Mouse (Mus musculus): Measurements from ENCODE around the gene Syngr2. TPM values are rescaled to one million over a fixed set of nuclear protein-coding genes. Genes with fewer than 3 reads are reported as not detected.
"Not testable (repeated sequence)": the region's sequence is repeated elsewhere in the genome, so short reads cannot be mapped to it uniquely, and the experiment has no call there.

Gene Syngr2
- polyA plus RNA-seq, 1 experiment = 120 TPM

DNA sequence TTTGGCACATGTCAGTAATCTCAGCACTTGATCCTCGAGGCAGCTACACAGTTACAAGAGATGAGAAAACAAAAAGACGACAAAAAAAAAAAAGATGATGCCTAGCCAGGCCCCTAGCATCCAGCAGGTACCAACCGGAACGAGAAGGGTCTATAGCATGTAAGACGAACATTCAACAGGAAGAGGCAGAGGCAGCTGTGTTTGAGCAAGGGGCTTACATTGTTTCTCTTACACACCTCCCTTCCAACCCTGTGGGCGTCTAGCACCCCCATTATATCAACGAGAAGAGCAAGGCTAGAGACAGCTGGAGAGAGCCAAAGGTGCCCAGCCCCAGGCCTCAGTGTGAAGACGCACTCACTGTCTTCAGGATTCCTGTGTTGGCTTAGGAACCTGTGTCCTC is 17.4 kb downstream of the Syngr2 start:
- 64% methylated on average over 8 of the region's 8 CpGs for WGBS
- Histone ChIP-seq H3K4me3 (replicated peaks; ENCODE audit: control insufficient read depth, low read depth, low read length) (peak overlapping the region; percentile 50), H3K27ac (ENCODE audit: control insufficient read depth, insufficient read depth, low read depth, low read length, poor library complexity) (peak overlapping the region; percentile 53; the same call in 1 of the 2 replicates), H3K4me1 (ENCODE audit: control insufficient read depth, insufficient read depth, low read length) (peaks cover 10% of the 10 kb centered on the region)
- TF ChIP-seq CTCF (IDR thresholded peaks at IDR 0.05; ENCODE audit: control insufficient read depth, insufficient read depth, low read length) (no peak), POLR2A (IDR thresholded peaks at IDR 0.05; ENCODE audit: borderline replicate concordance, control insufficient read depth, low read depth, low read length) (no peak)

DNA sequence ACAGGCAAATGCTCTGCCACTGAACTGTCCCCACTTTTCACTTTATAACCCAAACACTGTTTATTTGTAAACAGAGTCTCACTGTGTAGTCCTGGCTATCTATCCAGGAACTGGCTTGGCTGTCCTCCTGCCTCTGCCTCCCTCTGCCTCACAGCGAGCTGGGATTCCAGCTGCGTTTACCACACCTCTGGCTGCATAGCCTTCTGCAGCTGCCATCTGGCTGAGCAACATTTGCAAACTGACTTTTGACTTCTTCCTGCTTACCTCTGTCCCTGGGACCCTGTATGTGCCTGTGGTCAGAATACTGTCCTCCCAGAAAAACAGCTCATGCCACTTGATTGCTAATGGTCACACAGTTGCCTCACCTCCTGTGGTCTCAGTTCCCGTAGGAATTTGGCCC is 17.9 kb downstream of the Syngr2 start:
- H3K4me1 ChIP-seq (ENCODE audit: control insufficient read depth, insufficient read depth, low read length) = peaks cover 9% of the 10 kb centered on the region
- 35% methylated on average over 3 of the region's 3 CpGs for WGBS
- no peak for TF ChIP-seq CTCF (IDR thresholded peaks at IDR 0.05; ENCODE audit: control insufficient read depth, insufficient read depth, low read length)
- TF ChIP-seq POLR2A (IDR thresholded peaks at IDR 0.05; ENCODE audit: borderline replicate concordance, control insufficient read depth, low read depth, low read length) = no peak
- H3K27ac ChIP-seq (ENCODE audit: control insufficient read depth, insufficient read depth, low read depth, low read length, poor library complexity) = peak overlapping the region; percentile 53
- H3K4me3 ChIP-seq (replicated peaks; ENCODE audit: control insufficient read depth, low read depth, low read length) = peak overlapping the region; percentile 50

DNA sequence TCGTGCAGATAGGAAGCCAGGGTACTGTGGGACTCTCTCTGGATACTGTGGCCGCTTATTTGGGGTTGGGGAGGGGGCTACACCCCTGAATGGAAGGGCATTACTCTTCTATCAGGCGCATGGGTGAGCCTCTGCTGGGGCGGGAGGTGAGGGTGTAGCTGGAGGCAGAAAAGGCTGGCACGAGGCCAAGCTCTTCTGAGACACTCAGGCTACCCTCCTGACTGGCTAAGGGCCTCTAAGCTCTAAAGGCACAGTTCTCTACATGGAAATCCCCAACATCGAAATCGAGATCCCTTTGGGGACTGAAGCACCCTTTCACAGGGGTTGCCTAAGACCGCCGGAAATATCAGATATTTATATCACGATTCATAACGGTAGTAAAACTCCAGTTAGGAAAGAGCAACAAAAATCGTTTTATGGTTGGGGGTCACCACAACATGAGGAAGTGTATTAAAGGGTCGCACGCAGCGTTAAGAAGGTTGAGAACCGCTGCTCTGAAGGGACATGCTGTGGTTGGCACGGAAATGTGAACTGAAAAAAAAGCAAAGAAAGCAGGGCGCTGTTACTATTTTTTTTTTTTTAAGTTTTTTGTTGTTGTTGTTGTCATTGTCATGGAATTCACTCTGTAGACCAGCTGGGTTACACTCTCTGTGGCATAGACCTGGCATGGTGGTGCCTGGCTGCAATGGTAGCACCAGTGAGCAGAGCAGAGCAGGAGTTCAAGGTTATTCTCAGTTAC is 18.9 kb downstream of the Syngr2 start:
- TF ChIP-seq CTCF (IDR thresholded peaks at IDR 0.05; ENCODE audit: control insufficient read depth, insufficient read depth, low read length) = no peak
- TF ChIP-seq POLR2A (IDR thresholded peaks at IDR 0.05; ENCODE audit: borderline replicate concordance, control insufficient read depth, low read depth, low read length) = no peak
- peak overlapping the region; percentile 79 for H3K27ac ChIP-seq (ENCODE audit: control insufficient read depth, insufficient read depth, low read depth, low read length, poor library complexity)
- H3K4me1 ChIP-seq (ENCODE audit: control insufficient read depth, insufficient read depth, low read length) = peaks cover 12% of the 10 kb centered on the region
- H3K4me3 ChIP-seq (replicated peaks; ENCODE audit: control insufficient read depth, low read depth, low read length) = peak overlapping the region; percentile 40
- WGBS = 25% methylated on average over 18 of the region's 18 CpGs

DNA sequence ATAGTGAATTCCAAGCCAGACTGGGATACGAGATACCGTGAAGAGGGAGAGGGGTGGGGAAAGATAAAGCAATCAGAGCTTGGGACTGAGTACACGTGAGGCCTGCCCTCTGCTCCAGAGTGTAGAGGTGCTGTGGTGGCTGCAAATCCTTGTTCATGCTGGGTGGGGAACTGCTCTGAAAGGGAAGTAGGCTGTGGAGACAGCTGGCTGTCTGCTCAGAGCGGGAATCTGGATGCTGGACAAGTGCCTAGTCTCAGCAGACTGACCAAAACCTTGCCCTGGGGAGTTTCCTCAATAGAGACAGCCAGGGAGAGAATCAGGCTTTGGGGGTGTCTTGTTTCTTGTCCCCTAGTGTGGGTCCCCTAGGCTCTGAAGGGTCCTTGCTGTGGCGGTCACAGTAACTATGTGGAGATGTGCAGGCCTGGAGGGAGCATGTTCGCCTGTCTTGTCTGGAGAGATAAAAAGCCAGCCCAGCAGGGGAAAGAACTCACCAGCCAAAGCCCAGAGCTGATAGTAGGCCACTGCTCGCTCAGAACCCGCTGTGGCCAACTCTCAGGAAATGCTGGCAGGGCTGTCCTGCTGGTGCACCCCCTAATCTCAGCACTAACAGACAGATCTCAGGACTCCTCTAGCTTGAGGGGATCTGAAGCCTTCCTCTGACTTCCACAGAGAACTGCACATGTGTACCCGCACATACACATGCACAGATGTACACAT is 19.6 kb downstream of the Syngr2 start:
- TF ChIP-seq CTCF (IDR thresholded peaks at IDR 0.05; ENCODE audit: control insufficient read depth, insufficient read depth, low read length) (no peak), POLR2A (IDR thresholded peaks at IDR 0.05; ENCODE audit: borderline replicate concordance, control insufficient read depth, low read depth, low read length) (no peak)
- H3K4me3 ChIP-seq (replicated peaks; ENCODE audit: control insufficient read depth, low read depth, low read length) = no peak overlapping the region
- WGBS = 32% methylated on average over 9 of the region's 9 CpGs
- peak overlapping the region; percentile 79 for H3K27ac ChIP-seq (ENCODE audit: control insufficient read depth, insufficient read depth, low read depth, low read length, poor library complexity)
- peaks cover 12% of the 10 kb centered on the region for H3K4me1 ChIP-seq (ENCODE audit: control insufficient read depth, insufficient read depth, low read length)

DNA sequence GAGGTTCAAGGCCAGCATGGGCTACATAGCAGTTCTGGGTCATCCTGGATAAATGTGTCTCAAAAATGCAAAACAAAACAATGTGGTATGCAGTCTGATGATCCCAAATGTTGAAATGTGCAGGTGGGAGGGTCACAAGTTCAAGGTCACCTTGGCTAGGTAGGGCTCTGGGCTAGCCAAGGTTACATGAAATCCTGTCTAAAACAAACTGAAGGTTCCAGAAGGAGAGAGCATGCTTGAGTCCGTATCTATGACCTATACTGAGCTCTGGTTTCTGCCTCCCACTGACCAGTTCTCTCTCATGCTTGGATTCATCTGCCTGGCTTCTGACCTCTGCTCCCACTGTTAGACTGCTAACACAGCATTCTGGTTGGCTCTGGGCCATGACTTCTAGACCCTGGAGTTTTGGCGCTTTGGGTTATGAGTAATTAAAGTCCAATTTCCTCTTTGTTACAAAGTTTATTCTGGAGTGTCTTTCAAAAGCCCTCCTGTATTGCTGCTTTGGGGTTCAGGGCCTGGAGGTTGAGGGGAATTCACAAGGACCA is 20.3 kb downstream of the Syngr2 start:
- TF ChIP-seq POLR2A (IDR thresholded peaks at IDR 0.05; ENCODE audit: borderline replicate concordance, control insufficient read depth, low read depth, low read length) (no peak), CTCF (IDR thresholded peaks at IDR 0.05; ENCODE audit: control insufficient read depth, insufficient read depth, low read length) (no peak)
- Histone ChIP-seq H3K4me3 (replicated peaks; ENCODE audit: control insufficient read depth, low read depth, low read length) (no peak overlapping the region), H3K27ac (ENCODE audit: control insufficient read depth, insufficient read depth, low read depth, low read length, poor library complexity) (peak overlapping the region; percentile 79), H3K4me1 (ENCODE audit: control insufficient read depth, insufficient read depth, low read length) (peaks cover 12% of the 10 kb centered on the region)
- WGBS = 62% methylated on average over 2 of the region's 2 CpGs

DNA sequence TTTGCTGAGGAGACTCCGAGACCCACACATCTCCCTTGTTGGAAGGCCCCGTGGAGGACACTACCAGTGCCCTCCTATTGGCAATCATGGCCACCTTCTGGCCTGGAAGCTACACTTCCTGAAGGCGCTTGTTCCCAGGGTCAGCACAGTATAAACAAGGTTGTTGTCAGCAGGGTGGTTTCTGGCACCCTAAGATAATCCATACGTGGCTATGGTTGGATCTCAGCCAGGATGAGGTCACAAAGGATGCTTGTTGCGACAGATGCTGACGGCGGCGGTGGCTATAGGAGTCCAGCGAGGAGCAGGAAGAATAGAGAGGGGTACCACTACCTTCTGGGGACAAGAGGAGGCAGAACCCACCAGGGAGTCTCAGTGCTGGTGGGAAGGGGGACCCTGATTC is 20.9 kb downstream of the Syngr2 start:
- Histone ChIP-seq H3K4me3 (replicated peaks; ENCODE audit: control insufficient read depth, low read depth, low read length) (peak overlapping the region; percentile 50), H3K27ac (ENCODE audit: control insufficient read depth, insufficient read depth, low read depth, low read length, poor library complexity) (peak overlapping the region; percentile 79), H3K4me1 (ENCODE audit: control insufficient read depth, insufficient read depth, low read length) (peaks cover 12% of the 10 kb centered on the region)
- TF ChIP-seq POLR2A (IDR thresholded peaks at IDR 0.05; ENCODE audit: borderline replicate concordance, control insufficient read depth, low read depth, low read length) = no peak
- TF ChIP-seq CTCF (IDR thresholded peaks at IDR 0.05; ENCODE audit: control insufficient read depth, insufficient read depth, low read length) = no peak
- WGBS = 32% methylated on average over 9 of the region's 9 CpGs

DNA sequence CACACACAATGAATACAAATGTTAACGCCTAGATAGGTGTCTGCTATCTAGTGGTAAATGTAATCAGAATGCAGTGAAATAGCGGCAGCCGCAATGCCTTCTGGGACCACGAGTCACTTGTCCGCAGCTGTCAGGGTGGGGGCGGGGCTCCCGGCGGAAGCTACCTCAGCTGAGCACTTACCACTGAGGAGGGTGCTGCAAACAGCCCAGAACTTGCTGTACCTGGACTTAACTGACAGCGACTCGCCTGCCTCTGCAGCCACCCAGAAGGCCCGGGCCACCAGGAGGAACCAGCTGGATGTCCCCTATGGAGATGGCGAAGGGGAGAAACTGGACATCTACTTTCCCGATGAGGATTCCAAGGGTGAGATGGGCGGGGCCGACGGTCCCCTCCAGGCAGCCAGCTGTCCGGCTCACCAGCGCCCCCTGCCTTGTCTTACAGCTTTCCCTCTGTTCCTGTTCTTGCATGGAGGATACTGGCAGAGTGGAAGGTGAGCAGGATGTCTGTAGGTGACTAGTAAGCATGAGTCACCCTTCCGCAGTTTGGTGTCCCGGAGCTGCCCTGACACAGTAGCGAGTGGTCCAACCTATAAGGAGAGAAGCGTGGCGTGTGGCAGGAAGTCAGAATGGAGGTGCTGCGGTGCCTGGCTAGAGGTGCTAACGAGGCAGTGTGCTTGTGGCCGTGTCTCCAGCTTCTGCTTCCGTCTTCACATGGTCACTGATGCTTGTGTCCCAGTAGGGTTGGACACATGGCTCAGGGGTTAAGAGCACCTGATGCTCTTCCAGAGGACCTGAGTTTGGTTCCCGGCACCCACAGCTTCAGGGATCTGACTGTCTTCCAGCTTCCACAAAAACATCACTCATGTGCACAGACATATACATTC is 22.9 kb downstream of the Syngr2 start:
- WGBS = 4% methylated on average over 28 of the region's 28 CpGs
- Histone ChIP-seq H3K27ac (ENCODE audit: control insufficient read depth, insufficient read depth, low read depth, low read length, poor library complexity) (peak overlapping the region; percentile 96), H3K4me3 (replicated peaks; ENCODE audit: control insufficient read depth, low read depth, low read length) (peak overlapping the region; percentile 91), H3K4me1 (ENCODE audit: control insufficient read depth, insufficient read depth, low read length) (peaks cover 14% of the 10 kb centered on the region)
- TF ChIP-seq POLR2A (IDR thresholded peaks at IDR 0.05; ENCODE audit: borderline replicate concordance, control insufficient read depth, low read depth, low read length) = peak; percentile 58; the same call in 1 of the 2 replicates
- peak; percentile 85 for TF ChIP-seq CTCF (IDR thresholded peaks at IDR 0.05; ENCODE audit: control insufficient read depth, insufficient read depth, low read length)

DNA sequence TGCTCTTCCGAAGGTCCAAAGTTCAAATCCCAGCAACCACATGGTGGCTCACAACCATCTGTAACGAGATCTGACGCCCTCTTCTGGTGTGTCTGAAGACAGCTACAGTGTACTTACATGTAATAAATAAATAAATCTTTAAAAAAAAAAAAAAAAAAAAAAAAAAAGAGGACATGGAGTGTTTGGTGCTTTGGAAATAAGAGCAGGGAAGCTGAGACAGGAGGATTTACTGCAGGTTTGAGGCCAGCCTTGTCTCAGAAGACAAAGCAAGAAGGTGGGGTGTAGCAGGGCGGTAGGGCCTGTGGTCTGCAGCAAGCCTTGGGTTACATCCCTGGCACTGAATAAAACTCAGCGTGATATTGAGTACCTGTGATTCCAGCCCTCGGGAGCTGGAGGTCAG is 24.0 kb downstream of the Syngr2 start:
- not testable (repeated sequence) for H3K4me3 ChIP-seq (replicated peaks; ENCODE audit: control insufficient read depth, low read depth, low read length); H3K27ac ChIP-seq (ENCODE audit: control insufficient read depth, insufficient read depth, low read depth, low read length, poor library complexity)
- 88% methylated on average over 6 of the region's 6 CpGs for WGBS
- H3K4me1 ChIP-seq (ENCODE audit: control insufficient read depth, insufficient read depth, low read length) = peaks cover 11% of the 10 kb centered on the region
